Comparison of ENCODE assay signal across 16 mouse cellular contexts in the genomic region with DNA sequence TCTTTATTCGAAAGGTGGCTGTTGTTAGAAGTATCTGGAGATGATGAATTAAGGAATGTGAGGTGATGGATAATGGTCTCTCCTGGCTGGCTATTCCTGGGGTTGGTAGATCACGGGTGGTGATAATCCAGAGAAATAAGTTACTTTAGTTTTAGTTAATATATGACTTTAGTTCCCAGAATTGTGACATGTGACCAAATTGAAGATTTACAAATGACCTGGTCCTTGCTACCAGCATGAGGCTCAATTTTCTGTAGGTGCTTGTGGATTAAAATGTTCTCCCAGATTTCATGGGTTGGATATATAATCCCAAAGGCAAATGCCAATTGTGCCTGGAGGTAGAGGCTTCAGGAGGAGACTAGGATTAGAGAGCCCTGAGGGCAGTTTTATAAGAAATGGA. TPM values are rescaled to one million over a fixed set of nuclear protein-coding genes. Genes with fewer than 3 reads are reported as not detected.
"Had no signal": no experiment of that assay in that cellular context is flagged by ENCODE, and none has a peak within 500 bp of the region (broad histone marks: within the 10 kb centered on the region; RNA-seq: fewer than 3 reads in every experiment).

No protein-coding gene starts in this region.

RNA-seq across cellular contexts. Expression of a gene that starts 53.7 kb away (rescaled TPM):
- polyA plus RNA-seq: heart, embryonic 10.5 days; heart, embryonic 11.5 days; heart, embryonic 12.5 days; heart, embryonic 13.5 days; heart, embryonic 14.5 days; heart, embryonic 15.5 days; heart, embryonic 16.5 days; heart, postnatal 0 days; hindbrain, embryonic 10.5 days; hindbrain, embryonic 11.5 days; hindbrain, embryonic 12.5 days; intestine, embryonic 14.5 days; intestine, embryonic 15.5 days; kidney, embryonic 14.5 days; kidney, embryonic 15.5 days; kidney, postnatal 0 days had no signal
